Comparison of ENCODE assay signal across 15 mouse cellular contexts in genomic region chr2:157478651-157479050, GRCm38 (mm10).
A peak's percentile ranks its signal among the peaks of the same experiment; 100 is the strongest.
DNase-seq lines count a peak whose midpoint lies in the region; ATAC-seq and TF ChIP-seq lines count a peak whose summit lies in the region.
"Had no signal": no experiment of that assay in that cellular context is flagged by ENCODE, and none has a peak within 500 bp of the region (broad histone marks: within the 10 kb centered on the region; RNA-seq: fewer than 3 reads in every experiment).

No protein-coding gene starts in this region.

- H3K9me3 ChIP-seq in embryonic facial prominence, embryonic 13.5 days = no peaks in the 10 kb centered on the region
- no peaks in the 10 kb centered on the region for H3K9me3 ChIP-seq in midbrain, embryonic 13.5 days
- H3K9me3 ChIP-seq: liver, embryonic 13.5 days had no signal

- H3K4me1 ChIP-seq in embryonic facial prominence, embryonic 13.5 days = peaks cover 84% of the 10 kb centered on the region
- peaks cover 88% of the 10 kb centered on the region for H3K4me1 ChIP-seq in midbrain, embryonic 13.5 days (replicated peaks)
- H3K4me1 ChIP-seq in thymus, adult 2 months (replicated peaks; ENCODE audit: control insufficient read depth, insufficient read depth, low read length) = no peaks in the 10 kb centered on the region
- H3K4me1 ChIP-seq: liver, embryonic 13.5 days had no signal

- DNase-seq in layer of hippocampus, adult 2 months (ENCODE audit: low spot score in 2 of 2) = no peak
- no peak for DNase-seq in layer of hippocampus, adult 11-12 months (ENCODE audit: low spot score)
- peak; percentile 78 for DNase-seq in brain, adult 2 months (ENCODE audit: low read depth, low spot score)
- DNase-seq in urinary bladder, postnatal 4 days (ENCODE audit: low spot score in 2 of 2) = no peak
- DNase-seq in thymus, adult 2 months = no peak
- DNase-seq: cerebellum, postnatal 14 days; heart, postnatal 14 days; kidney, adult 2 months; kidney, postnatal 4 days; liver, embryonic 13.5 days; thymus, adult 18-20 months had no signal

- TF ChIP-seq POLR2A in thymus, adult 2 months (IDR thresholded peaks at IDR 0.05; ENCODE audit: control insufficient read depth, extremely low read depth, insufficient read depth, low read length, poor library complexity) = no peak

- no peak for TF ChIP-seq CTCF in layer of hippocampus, adult 2 months (conservative IDR thresholded peaks at IDR 0.05)
- TF ChIP-seq CTCF in thymus, adult 2 months (IDR thresholded peaks at IDR 0.05; ENCODE audit: borderline replicate concordance, control insufficient read depth, extremely low read depth, insufficient read depth, low read length, poor library complexity) = no peak

- WGBS in embryonic facial prominence, embryonic 13.5 days = 47% methylated on average over 8 of the region's 8 CpGs
- WGBS in midbrain, embryonic 13.5 days = 43% methylated on average over 8 of the region's 8 CpGs
- WGBS in thymus, adult 2 months = 91% methylated on average over 8 of the region's 8 CpGs

- no peaks in the 10 kb centered on the region for H3K27me3 ChIP-seq in embryonic facial prominence, embryonic 13.5 days
- H3K27me3 ChIP-seq in midbrain, embryonic 13.5 days = no peaks in the 10 kb centered on the region
- H3K27me3 ChIP-seq in thymus, adult 2 months (ENCODE audit: control insufficient read depth, insufficient read depth, low read length) = no peaks in the 10 kb centered on the region
- H3K27me3 ChIP-seq: liver, embryonic 13.5 days had no signal

- H3K4me3 ChIP-seq in layer of hippocampus, adult 2 months = no peak overlapping the region
- H3K4me3 ChIP-seq in embryonic facial prominence, embryonic 13.5 days = no peak overlapping the region
- no peak overlapping the region for H3K4me3 ChIP-seq in midbrain, embryonic 13.5 days (replicated peaks)
- H3K4me3 ChIP-seq in thymus, adult 2 months (ENCODE audit: control insufficient read depth, insufficient read depth, low read length) = no peak overlapping the region
- H3K4me3 ChIP-seq: erythroblast, embryonic 14.5 days; liver, embryonic 13.5 days had no signal

- no peak overlapping the region for H3K4me2 ChIP-seq in embryonic facial prominence, embryonic 13.5 days
- no peak overlapping the region for H3K4me2 ChIP-seq in midbrain, embryonic 13.5 days (replicated peaks)
- H3K4me2 ChIP-seq: heart, embryonic 11.5 days; liver, embryonic 13.5 days had no signal

- no peak for ATAC-seq in embryonic facial prominence, embryonic 13.5 days (ENCODE audit: insufficient number of reproducible peaks, insufficient read depth, low FRiP score, low TSS enrichment, low read depth)
- no peak for ATAC-seq in midbrain, embryonic 13.5 days

- H3K27ac ChIP-seq in layer of hippocampus, adult 2 months = peak overlapping the region; percentile 46; the same call in 1 of the 2 replicates
- peak overlapping the region; percentile 16; the same call in 1 of the 2 replicates for H3K27ac ChIP-seq in embryonic facial prominence, embryonic 13.5 days
- 0 out of 2 replicates have a peak overlapping the region, but pooled peaks have one; percentile 6 for H3K27ac ChIP-seq in midbrain, embryonic 13.5 days
- no peak overlapping the region for H3K27ac ChIP-seq in thymus, adult 2 months (ENCODE audit: control insufficient read depth, insufficient read depth, low read length)
- H3K27ac ChIP-seq: liver, embryonic 13.5 days had no signal

- no peak overlapping the region for H3K9ac ChIP-seq in embryonic facial prominence, embryonic 13.5 days
- H3K9ac ChIP-seq in midbrain, embryonic 13.5 days (replicated peaks) = 0 out of 2 replicates have a peak overlapping the region, but pooled peaks have one; percentile 17
- H3K9ac ChIP-seq: liver, embryonic 13.5 days had no signal

- H3K36me3 ChIP-seq in embryonic facial prominence, embryonic 13.5 days = no peaks in the 10 kb centered on the region
- no peaks in the 10 kb centered on the region for H3K36me3 ChIP-seq in midbrain, embryonic 13.5 days
- H3K36me3 ChIP-seq in thymus, adult 2 months (ENCODE audit: control insufficient read depth, insufficient read depth, low read length) = no peaks in the 10 kb centered on the region
- H3K36me3 ChIP-seq: liver, embryonic 13.5 days had no signal
